Mouse (Mus musculus) neural tube, postnatal 0 days (tissue): ENCODE measurements around the gene Polr2m. TPM values are rescaled to one million over a fixed set of nuclear protein-coding genes. Genes with fewer than 3 reads are reported as not detected.

ENCODE experiments used
- polyA plus RNA-seq: library from polyadenylated mRNA; unstranded; fragments of >200 nt; fragmentation: Nextera tagmentation; extraction: Ambion mirVana; gene quantifications from 2 replicates; pipeline ENCODE4 v1.2.1, GENCODE M21; 2015

Polr2m gene
- 295 and 300 TPM in 2 replicates for polyA plus RNA-seq

GRCm38 (mm10) chr9:71485475-71486094 lies at the start of gene Polr2m:
Gene Polr2m, minus strand, starts transcription at chr9:71485935.

Other genes starting within 250 kb of the Polr2m start
- 1.8 and 2.3 TPM in 2 replicates for gene Myzap, start 106.4 kb upstream of the Polr2m start, polyA plus RNA-seq